Mouse (Mus musculus): ENCODE data around the gene Plscr1.

Plscr1 gene

DNA sequence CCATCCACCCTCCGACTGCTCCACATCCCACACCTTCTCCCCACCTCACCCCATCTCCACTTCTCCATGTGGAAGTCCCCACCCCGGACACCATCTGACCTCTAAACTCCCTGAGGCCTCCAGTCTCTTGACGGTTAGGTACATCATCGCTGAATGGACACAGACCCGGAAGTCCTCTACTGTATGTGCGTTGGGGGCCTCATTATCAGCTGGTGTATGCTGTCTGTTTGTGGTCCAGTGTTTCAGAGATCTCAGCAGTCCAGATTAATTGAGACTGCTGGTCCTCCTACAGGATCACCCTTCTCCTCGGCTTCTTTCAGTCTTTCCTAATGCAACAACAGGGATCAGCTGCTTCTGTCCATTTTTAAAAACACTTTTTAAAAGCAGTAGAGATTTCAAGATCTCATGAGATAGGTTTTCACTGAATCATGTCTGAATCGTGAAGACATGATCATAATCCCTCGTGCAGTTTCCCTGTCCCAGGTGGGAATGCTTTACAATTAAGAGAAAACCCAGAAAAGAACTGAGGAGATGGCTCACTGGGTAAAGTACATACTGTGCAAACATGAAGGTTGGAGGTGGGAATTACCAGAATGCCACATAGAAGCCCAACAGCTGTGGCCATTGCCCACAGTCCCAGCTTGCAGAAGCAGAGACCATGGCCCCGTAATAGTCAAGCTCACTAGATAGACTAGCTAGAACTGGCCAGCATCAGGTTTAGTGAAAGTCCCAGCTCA, 4.2 kb downstream of the Plscr1 start:
- no peak for DNase-seq (ENCODE audit: low spot score)

DNA sequence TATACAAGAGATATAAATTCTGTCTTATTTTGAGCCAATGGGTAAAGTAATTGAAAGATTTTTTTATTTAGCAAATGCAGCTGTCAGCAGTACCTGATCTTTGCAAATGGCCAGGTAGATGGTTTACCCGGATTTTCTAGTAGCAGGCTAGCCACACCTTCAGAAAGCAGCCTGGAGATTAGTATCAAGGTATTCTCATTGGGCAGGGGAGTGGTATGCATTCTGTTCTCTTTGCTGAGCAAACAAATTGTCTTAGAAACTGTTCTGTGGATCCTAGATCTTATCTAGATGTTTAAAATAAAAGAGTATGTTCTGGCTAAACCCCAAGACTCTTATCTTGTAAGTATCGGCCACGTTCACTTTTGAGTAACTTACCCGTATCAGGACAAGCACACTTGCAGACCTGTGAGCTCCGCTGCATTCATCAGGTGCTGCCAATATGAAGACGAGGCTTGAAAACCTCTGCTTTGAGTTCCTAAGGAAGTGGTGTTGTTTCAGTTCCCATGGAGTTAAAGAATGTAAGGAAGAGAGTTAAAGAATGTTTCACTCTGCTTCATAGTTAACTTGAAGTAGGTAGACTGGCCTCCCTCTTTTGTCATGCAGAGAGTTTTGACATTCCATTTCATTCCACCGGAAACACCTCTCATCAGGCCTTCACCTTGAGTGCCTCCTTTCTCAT, 11.1 kb downstream of the Plscr1 start:
- DNase-seq (ENCODE audit: low spot score): no peak

DNA sequence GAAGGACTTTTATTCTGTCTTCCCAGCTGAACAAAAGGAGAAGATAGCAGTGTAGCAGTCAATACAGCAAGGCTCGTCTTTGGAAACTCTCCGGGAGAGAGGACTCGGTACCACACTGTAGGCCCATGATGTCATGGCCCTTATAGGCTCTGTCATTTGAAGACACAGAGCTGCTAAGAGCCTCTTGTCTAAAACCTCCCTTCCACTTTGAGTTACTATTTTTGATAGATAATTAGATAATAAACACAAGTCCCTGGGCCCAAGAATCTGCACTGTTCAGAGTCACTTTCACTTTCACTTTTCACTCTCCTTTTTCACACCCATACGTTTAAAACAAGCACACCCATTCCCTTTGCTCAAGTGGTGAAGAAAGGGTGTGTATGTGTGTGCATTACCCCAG, 16.2 kb downstream of the Plscr1 start:
- DNase-seq (ENCODE audit: low spot score): no peak

DNA sequence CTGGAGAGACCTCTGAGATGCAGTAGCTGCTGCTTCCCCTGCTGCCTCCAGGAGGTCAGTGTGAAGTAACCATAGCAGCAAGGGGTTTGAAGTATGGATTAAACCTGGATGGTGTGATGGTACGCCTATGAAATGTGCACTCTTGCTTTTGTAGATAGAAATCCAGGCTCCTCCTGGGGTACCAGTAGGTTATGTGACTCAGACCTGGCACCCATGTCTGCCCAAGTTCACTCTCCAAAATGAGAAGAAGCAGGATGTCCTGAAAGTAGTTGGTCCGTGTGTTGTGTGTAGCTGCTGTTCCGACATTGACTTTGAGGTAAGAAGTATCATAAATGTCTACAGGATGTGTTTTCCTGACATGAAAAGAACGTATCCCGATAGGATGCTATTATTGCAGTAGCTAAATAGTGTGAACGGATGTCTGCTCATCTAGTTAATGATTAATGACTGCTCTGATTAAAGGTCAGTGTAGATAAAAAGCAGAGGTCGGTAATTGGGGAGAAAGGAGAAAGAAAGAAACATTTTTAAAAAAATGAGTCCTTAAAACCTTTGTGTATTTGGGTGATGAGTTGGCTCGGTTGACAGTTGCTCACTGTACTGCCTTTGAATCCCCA, 17.1 kb downstream of the Plscr1 start:
- no peak for DNase-seq (ENCODE audit: low spot score)

DNA sequence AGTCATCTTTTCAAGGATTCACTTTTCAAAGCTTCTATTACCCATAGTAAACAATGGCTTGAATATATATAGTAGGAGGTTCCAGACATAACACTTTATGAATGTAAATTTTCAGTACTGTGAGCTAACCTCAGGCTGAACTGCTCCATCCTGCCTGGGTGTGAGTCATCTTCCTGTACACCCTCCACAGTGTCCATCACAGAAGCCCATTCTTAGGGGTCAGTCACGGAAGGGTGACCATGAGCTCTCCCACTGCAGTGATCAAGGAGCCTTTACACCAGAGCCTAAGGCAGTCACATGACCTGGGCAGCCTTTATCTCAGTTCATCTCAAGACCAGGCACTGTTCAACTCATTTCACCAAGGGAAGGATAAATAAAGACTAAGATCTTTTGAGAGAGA, 18.2 kb downstream of the Plscr1 start:
- no peak for DNase-seq (ENCODE audit: low spot score)

DNA sequence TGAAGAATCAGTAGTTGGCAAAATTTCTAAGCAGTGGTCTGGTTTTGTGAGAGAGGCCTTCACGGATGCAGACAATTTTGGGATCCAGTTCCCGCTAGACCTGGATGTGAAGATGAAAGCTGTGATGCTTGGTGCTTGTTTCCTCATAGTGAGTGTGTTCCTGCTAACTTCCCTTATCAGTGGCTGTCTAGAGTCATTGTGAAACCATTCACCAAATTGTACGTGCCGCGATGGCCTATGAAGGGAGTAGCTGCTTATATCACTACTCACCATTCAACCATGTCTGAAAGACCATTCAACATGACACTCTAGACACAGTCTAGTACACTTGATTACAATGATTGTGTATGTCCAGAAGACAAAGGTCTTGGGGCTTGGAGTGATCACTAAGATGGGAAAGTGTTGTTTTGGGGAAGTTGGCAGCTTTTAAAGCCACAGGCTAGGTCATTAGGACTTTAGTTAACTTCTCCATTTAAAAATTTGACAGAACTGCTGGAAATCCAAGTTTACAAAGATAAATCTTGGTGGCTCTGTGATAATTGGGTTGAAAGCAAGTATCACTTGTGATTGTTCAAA, 20.4 kb downstream of the Plscr1 start:
- DNase-seq (ENCODE audit: low spot score): no peak

DNA sequence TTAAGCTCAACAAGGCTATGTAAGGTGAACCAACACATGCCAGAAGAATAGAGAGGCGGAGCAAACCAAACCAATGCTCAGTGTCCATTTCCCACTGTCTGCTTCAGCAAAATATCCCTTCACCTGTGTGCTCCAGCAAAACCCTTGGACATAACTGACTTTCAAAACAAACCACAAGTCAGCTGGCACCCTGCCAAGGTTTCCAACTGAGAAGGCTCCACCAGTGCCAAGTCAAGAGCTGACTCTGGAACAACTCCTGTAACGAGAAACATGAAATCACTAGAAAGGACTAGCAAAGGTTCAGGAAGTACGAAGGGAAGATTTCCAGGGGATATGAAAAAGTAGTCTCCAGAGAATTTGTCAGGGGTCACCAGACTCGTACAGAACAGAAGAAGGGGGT, 21.4 kb downstream of the Plscr1 start:
- peak; percentile 4 for DNase-seq (ENCODE audit: low spot score)

DNA sequence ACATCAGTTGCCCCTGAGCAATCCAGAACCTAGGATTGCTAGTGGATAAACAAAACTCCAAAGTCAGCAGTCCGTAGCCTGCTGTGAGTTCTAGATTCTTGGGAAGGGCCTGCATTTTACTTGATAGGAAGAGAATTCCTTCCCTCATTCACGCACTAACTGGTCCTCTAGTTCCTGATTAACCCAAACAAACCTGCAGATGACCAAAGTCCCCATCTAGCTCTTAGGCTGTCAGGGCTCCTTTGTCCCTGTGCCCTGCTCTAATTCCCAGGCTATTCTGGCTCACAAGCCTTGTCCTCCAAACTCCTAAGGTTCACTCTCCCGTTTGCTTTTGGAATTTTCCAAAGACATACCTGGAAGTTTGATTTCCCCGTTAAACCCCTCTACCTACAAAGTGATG, 23.1 kb downstream of the Plscr1 start:
- no peak for DNase-seq (ENCODE audit: low spot score)

DNA sequence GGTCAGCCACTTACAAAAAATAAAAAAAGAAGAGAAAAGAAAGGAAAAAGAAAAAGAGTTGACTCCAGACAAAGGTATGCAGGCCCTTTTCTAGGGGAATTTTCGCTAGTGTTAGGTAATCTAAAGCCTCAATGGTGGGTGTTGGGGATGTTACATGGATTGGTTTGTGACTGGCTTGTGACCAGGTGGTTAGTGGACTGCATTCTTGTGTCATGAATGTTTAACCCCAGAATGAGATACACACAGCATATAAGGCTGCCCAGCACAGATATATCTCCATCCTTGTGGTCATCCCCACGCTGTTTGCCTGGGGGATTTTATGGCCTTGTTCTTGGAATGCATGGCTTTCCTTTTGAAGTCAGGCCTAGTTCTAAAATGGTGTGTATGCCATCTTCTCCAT, 23.7 kb downstream of the Plscr1 start:
- no peak for DNase-seq (ENCODE audit: low spot score)

DNA sequence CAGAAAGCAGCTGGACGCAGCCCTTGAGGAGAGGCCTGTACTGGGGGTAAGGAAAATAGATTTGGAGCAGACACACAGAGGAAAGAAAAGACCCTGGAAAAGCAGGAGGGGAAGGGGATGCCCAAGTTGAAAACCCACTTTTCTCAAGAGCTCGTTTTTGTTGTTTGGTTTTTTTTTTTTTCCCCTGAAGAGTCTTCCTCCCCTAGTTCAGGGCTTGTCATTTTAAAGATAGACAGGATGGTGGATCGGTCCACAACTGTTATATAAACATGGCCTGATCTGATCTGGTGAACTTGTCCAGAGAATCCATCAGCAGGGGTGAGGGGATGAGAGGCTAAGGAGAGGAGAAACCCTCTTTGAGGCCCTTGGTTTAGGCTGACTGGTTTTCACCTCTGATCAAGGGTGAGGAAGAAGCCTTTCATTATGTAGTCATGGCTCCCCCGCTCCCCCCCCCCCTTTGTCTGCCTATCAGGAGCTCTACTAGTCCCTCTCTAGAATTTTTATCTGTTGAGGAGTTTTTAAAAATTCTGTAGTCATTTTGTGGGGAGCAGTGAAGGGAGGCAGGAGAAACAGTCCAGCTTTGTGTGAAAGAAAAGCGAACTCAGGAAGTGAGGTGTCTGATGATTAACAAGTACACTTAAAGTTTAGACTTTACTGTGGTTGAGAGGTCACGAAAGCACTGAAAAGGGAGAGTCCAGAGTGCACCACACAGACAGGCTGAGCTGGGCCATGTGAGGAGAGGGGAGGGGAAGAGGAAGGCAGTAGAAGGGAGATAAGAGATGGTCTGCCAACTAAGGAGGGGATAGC, 24.6 kb downstream of the Plscr1 start:
- no peak for DNase-seq (ENCODE audit: low spot score)

DNA sequence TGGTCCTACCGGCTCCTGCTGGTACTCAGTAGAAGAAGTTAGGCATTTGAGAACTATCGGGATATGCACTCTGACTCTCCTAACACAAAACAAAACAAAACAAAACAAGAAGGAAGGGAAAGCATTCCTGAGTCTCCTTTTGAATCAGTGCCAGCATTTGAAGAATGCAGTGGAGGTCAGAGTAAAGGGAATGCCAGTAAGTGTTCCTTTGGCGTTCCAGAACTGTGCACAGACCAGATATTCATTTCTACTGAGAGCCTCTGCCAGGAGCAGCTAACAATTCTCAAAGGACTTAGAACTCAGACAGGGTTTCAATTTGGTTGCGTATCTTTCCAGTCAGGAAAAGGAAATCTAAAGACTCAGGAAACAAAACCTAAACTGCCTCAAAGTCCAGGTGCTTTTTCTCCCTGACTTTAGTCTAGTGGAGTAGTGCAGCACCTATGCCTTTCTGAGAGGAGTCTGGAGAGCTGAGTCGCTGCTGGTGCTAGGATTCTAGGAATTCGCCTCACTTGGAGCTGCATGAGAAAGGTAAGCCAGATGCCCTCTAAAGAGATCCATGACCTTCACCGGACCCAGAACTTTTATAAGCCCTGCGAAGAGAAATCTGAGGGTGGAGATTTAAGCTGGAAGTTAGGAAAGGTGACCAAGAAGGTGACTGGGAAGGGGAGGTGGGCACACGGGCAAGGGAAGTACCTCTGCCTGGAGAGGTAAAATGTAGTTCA, 26.1 kb downstream of the Plscr1 start, which contains the start of gene Plscr2:
Gene Plscr2, plus strand, starts transcription at position 117 of the 722 bp plus-strand sequence.
- DNase-seq (ENCODE audit: low spot score): no peak

DNA sequence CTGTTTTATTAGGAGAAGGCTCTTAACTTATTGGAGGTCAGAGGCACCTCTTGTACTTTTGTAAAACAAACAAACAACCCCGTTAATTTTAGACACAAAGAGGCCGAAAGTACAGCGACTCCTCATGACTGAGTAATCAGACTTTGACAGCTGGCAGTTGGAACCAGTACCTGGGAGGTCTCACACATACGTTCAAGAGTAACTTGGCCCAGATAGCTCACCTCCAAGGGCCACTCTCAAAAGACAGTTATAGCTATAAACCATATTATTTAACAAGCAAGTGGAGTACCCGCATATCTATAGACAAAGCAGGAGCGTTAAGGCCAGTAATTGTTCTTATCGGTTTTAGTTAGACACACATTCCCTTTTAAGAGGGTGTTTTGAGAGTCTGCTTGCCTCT, 26.8 kb downstream of the Plscr1 start:
- no peak for DNase-seq (ENCODE audit: low spot score)

DNA sequence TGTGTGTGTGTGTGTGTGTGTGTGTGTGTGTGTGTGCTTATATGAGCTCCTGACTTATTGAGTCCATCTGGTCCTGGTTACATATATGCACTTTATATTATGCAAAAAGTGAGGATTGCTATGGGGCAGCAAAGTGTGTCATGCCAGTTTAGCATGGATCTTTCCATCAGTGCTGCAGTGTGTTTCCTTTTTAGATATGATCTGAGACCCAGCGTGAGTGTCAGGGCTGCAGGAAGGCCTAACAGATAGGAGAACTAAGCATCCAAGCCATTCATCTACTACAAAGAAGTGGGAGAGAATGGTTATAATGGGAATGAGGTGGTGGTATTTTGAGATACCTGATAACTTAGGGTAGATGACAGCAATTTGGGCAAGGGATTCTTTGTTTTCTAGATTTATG, 30.5 kb downstream of the Plscr1 start:
- no peak for DNase-seq (ENCODE audit: low spot score)

DNA sequence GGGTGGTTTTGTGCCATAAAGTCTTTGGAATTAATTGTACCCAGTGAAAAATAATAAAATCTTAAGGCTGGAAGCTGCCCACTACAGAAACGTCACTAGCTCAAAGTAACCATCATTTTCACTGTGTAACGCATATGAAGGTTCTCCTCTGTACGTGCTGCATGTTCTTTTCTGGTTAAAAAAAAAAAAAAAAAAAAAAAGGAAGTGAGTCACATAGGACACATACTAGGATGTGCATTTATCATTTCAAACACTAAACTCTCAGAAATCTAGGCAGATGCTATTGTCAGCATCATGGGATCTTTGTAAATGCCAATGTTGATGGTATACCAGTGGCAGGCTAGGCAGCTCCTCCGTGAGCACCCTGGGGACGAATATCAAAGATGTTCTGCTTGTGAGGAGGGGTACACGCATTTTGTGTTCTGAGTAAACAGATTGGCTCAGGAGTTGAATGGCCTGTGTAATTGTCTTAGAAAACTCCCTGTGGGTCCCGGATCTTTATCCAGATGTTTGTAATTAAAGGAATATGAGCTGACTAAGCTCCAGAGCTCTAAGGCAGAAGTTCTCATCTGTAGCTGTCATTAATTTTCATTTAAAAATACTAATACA, 33.1 kb downstream of the Plscr1 start:
- no peak for DNase-seq (ENCODE audit: low spot score)

DNA sequence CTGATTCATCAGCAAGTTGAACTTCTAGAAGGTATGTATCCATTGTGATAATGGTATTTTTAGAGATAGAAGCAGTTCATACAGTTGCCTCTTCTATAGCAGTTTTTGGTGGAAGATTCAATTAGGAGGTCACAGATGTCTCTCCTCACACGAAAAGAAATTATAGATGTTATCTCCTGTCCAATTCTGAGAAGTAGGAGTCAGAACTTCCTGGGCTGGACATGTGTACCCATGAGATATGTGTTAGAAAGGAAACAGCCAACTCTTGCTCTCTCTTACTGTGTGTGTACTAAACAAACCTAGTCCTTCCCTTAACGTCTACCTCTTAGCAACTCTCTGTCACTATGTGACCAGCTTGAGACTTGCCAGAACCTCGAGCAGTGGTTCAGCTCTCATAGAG, 40.1 kb downstream of the Plscr1 start:
- no peak for DNase-seq (ENCODE audit: low spot score)

DNA sequence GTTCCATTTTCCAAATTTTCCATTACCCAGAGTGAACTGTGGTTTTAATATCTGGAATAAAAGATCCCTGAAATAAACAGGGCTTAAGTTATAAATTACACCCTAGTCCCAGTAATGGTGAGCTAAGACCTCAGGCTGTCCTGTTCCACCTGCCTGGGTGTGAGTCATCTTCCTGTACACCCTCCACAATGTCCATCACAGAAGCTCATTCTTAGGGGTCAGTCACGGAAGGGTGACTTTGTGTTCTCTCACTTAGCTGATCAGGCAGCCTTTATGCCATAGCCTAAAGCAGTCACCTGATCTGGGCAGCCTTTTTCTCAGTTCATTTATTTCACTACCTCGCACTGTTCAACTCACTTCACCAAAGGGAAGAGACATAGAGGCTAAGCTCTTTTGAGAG, 42.6 kb downstream of the Plscr1 start:
- DNase-seq (ENCODE audit: low spot score): no peak

DNA sequence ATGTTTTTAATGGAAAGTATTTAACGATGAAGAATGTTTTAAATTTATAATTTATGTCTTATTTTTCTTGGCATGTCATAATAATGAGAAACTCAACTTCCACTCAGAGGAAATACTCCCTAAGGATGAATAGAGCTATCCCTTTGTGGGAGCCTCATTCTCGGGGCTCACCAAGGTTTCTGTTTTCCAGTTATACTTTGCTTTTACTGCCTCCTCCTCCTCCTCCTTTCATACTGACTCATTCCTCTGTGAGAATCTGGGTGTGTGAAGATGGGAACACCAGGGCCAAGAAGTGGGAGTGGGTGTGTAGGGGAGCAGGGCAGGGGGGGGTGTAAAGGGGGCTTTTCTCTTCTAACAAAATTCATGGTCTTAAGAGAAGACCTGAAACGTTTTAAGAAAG, 43.4 kb downstream of the Plscr1 start:
- no peak for DNase-seq (ENCODE audit: low spot score)

DNA sequence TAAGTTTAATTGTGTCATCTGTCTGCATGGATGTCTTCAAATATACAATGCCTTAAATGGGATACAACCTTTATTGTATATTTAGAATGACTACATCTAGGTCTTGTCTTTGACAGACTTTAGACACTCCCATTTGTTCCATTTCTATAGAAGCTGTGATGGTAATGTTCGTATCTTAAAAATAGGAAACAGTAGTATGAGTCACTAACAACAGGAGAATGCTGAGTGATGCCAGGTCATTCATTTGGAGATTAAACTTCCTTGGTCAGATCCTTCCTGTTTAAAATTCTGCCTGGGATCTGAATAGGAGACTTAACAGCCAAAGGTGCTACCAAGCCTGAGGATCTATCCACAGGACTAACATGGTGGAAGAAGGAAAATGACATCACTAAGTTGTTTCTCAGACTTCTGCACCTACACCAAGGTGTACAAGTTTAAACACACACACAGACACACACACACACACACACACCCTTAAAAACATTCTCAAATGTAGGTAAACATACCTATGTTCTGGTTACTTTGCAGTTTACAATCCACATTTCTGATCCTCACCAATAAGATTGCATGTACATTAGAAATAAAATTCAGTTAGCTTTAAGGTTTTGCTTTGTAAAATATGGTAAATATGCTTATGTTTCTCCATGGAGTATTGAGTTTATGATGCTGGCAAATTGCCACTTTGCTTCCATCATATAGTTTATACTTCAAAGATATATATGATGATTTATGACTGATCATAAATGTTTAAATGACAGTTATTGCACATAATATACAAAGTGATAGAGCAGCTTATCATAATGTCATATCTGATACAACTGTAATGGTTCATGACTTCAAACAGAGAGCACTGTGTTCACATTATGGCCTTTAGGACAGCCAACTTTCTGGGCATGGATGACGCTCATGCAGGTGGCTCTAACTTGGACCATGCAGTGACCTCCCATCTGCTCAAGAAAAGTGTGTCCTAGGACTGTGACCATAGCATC, 44.3 kb downstream of the Plscr1 start:
- no peak for DNase-seq (ENCODE audit: low spot score)

DNA sequence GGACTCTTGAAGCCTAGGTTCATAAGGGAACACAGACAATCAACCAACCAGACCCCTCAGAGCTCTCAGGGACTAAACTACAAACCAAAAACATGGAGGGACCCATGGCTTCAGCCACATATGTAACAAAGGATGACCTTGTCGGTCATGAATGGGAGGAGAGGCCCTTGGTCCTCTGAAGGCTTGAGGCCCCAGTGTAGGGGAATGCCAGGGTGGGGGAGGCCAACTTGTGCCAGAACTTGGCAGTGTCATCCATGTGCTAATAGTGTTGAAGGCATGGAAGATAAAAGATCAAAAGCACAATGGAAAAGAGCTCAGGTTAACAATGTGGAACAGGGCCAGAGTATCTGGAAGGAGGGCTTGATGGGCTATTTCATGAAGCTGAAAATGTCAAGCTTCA, 48.7 kb downstream of the Plscr1 start:
- DNase-seq (ENCODE audit: low spot score): no peak

DNA sequence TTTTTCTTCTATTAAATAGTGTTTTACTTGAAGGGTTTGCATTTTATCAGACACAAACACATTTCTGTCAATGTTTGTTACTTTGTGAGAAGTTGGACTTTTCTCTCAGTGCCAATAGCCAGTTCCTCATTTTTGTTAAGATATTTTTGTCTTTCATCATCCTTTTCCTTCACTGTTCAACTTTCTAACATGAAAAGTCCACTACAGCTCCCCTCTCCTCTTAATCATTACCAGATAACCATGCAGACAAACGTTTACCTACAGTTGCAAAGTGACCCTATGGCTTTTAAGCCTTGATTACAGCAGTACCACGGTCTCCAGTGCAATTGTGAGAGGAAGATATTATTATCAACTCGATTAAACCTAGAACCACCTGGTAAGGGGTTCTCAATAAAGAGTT, 51.7 kb downstream of the Plscr1 start:
- DNase-seq (ENCODE audit: low spot score): no peak
